Mouse (Mus musculus): ENCODE measurements around the gene Dusp11. TPM values are rescaled to one million over a fixed set of nuclear protein-coding genes. Genes with fewer than 3 reads are reported as not detected.
A peak's percentile ranks its signal among the peaks of the same experiment; 100 is the strongest.
"Not testable (repeated sequence)": the region's sequence is repeated elsewhere in the genome, so short reads cannot be mapped to it uniquely, and the experiment has no call there.

Dusp11 gene
- 10 to 100 TPM; 41.3 to 44.8 TPM for total RNA-seq (2021)

GRCm38 (mm10) chr6:85961101-85962091, at the start of gene Dusp11:
Gene Dusp11 (minus strand): TSS chr6:85961667.
- peak; percentile 92 to 94 for DNase-seq
- intact Hi-C loops (cut with DNase I), result loop anchor here (1.0 to 5.0 kb wide), 3 partner anchors 24 to 49 kb away; partner anchors contain the start of gene Nat8f1

GRCm38 (mm10) chr6:86009980-86010379, 48.5 kb upstream of the Dusp11 start:
- intact Hi-C loops (cut with DNase I), result loop anchor here (1.0 to 5.0 kb wide), 2 partner anchors 49 to 178 kb away; partner anchors contain the start of genes Dusp11 and Nat8

GRCm38 (mm10) chr6:86004271-86005148, 43.0 kb upstream of the Dusp11 start:
- DNase-seq, result peak; percentile 51 to 68
- intact Hi-C loops (cut with DNase I), result loop anchor here (2.0 kb wide), 1 partner anchor 68 kb away; no protein-coding TSS in a partner anchor

More at GRCm38 (mm10) chr6:86009980-86010379, 48.5 kb upstream of the Dusp11 start:
- DNase-seq, result peak; percentile 20 to 43

GRCm38 (mm10) chr6:86003405-86003925, 42.0 kb upstream of the Dusp11 start:
- intact Hi-C loops (cut with DNase I), result no loop called here

GRCm38 (mm10) chr6:85990774-85991173, 29.3 kb upstream of the Dusp11 start:
- DNase-seq; intact Hi-C loops (cut with DNase I): not testable (repeated sequence)

More at GRCm38 (mm10) chr6:86003405-86003925, 42.0 kb upstream of the Dusp11 start:
- peak; percentile 5 to 14 for DNase-seq

- intact Hi-C loops (cut with DNase I); DNase-seq: not testable (repeated sequence)
Observed at GRCm38 (mm10) chr6:85989570-85989969, 28.1 kb upstream of the Dusp11 start.

- no peak for DNase-seq
- intact Hi-C loops (cut with DNase I), result no loop called here
Observed at GRCm38 (mm10) chr6:85984351-85984750, 22.9 kb upstream of the Dusp11 start.

- intact Hi-C loops (cut with DNase I); DNase-seq: not testable (repeated sequence)
Observed at GRCm38 (mm10) chr6:85978736-85979135, 17.3 kb upstream of the Dusp11 start.

- intact Hi-C loops (cut with DNase I), result no loop called here
- DNase-seq, result no peak
Observed at GRCm38 (mm10) chr6:85976242-85976641, 14.8 kb upstream of the Dusp11 start.

GRCm38 (mm10) chr6:85975761-85976160, 14.3 kb upstream of the Dusp11 start:
- intact Hi-C loops (cut with DNase I), result no loop called here
- DNase-seq, result no peak

GRCm38 (mm10) chr6:85974941-85975617, 13.6 kb upstream of the Dusp11 start:
- DNase-seq, result no peak
- intact Hi-C loops (cut with DNase I), result no loop called here

- intact Hi-C loops (cut with DNase I), result no loop called here
- DNase-seq, result no peak
Observed at GRCm38 (mm10) chr6:85973336-85973735, 11.9 kb upstream of the Dusp11 start.

GRCm38 (mm10) chr6:85972699-85973098, 11.2 kb upstream of the Dusp11 start:
- DNase-seq, result no peak
- intact Hi-C loops (cut with DNase I), result no loop called here

GRCm38 (mm10) chr6:85969889-85970288, 8.4 kb upstream of the Dusp11 start:
- DNase-seq, result no peak
- intact Hi-C loops (cut with DNase I), result no loop called here

GRCm38 (mm10) chr6:85966686-85967085, 5.2 kb upstream of the Dusp11 start:
- intact Hi-C loops (cut with DNase I), result no loop called here

GRCm38 (mm10) chr6:85966081-85966480, 4.6 kb upstream of the Dusp11 start:
- intact Hi-C loops (cut with DNase I), result not testable (repeated sequence)
- DNase-seq, result peak in 1 of 2 experiments; percentile 12

More at GRCm38 (mm10) chr6:85966686-85967085, 5.2 kb upstream of the Dusp11 start:
- no peak for DNase-seq

- intact Hi-C loops (cut with DNase I), result loop anchor here (2.0 kb wide), 1 partner anchor 15 kb away; no protein-coding TSS in a partner anchor
Observed at GRCm38 (mm10) chr6:85957581-85957980, 3.9 kb downstream of the Dusp11 start.

GRCm38 (mm10) chr6:85948549-85948948, 12.9 kb downstream of the Dusp11 start:
- intact Hi-C loops (cut with DNase I), result no loop called here
- no peak for DNase-seq

More at GRCm38 (mm10) chr6:85957581-85957980, 3.9 kb downstream of the Dusp11 start:
- no peak for DNase-seq

- intact Hi-C loops (cut with DNase I), result loop anchor here (2.0 kb wide), 1 partner anchor 14 kb away; no protein-coding TSS in a partner anchor
- DNase-seq, result no peak
Observed at GRCm38 (mm10) chr6:85942469-85942868, 19.0 kb downstream of the Dusp11 start.

All from heart, postnatal 36 days (tissue).